Mouse (Mus musculus): ENCODE data around the gene Ip6k1.

Gene Ip6k1

GRCm38 (mm10) chr9:108093586-108093985 lies 91.3 kb downstream of the Ip6k1 start:
- no peak for DNase-seq (ENCODE audit: extremely low read depth, insufficient read length, low spot score)

- DNase-seq (ENCODE audit: extremely low read depth, insufficient read length, low spot score), result peak; percentile 97
These were observed 92.1 kb downstream of the Ip6k1 start, which contains the start of gene Apeh for GRCm38 (mm10) chr9:108094184-108094941. TSS of gene Apeh (minus strand) at chr9:108094606.

DNA sequence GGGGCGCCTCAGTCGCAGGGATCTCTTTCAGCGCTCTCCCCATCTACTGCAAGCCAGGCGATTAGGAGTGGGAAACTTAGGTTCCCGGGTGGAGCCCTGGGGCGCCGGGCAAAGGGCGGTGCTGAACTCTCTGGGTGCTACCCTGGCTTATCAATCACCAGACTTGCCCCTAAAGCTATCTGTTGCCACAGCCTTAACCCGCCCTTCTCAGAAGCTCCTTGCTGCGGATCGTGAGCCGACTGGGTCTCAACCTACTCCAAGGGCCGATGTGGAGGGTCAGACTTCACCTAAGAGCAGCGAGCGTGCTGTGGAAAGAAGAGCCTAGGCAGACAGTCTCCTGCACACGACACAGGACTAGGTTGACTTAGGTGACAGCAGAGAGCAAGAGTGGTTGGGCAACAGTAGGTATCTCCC lies 92.7 kb downstream of the Ip6k1 start:
- DNase-seq (ENCODE audit: extremely low read depth, insufficient read length, low spot score), result no peak

- no peak for DNase-seq (ENCODE audit: extremely low read depth, insufficient read length, low spot score)
These were observed 93.2 kb downstream of the Ip6k1 start for GRCm38 (mm10) chr9:108095518-108095917.

DNA sequence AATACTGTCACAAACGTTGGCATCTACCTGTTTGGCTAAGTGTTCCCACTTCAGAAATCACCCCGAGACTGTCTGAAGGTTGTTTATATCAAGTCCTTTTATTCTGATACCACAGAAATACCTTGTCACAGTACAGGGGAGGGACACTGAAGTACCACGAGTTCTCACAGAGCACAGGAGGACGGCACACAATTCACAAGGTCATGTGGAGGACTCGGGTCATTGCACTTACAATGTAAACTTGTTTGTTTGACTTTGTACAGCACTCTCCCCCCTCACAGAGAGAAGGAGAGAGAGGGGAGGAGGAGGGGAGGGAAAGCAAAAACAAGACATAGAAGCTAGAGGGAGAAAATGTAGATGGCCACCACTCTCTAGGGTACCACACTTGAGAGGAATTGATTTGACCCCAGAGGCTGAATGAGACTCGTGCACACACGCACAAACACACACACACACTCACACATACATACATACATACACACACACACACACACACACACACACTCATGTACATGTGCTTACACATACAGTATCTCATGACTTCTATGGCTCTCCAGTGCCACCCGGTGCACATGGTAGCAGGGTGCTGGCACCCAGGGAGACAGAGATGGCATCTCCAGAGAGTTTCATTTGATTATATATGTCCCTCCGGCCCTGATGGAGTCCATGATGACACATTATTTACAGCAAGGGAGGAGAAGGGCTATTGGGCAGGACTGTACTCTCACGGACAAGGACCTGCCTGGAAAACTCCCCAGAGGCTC lies 93.8 kb downstream of the Ip6k1 start:
- DNase-seq (ENCODE audit: extremely low read depth, insufficient read length, low spot score), result no peak

All from 3134 (cell line).